Mouse (Mus musculus) effector memory CD4-positive, alpha-beta T cell, adult 7 months (primary cell): ENCODE data around the gene Olfr417. TPM values are rescaled to one million over a fixed set of nuclear protein-coding genes. Genes with fewer than 3 reads are reported as not detected.

Experiments used
- polyA plus RNA-seq: library from polyadenylated mRNA; unstranded; fragments of 100-300 nt; shearing (Covaris generic); gene quantifications from one replicate; pipeline ENCODE4 v1.2.1, GENCODE M21; 2017

Olfr417 gene
- not detected for polyA plus RNA-seq

DNA sequence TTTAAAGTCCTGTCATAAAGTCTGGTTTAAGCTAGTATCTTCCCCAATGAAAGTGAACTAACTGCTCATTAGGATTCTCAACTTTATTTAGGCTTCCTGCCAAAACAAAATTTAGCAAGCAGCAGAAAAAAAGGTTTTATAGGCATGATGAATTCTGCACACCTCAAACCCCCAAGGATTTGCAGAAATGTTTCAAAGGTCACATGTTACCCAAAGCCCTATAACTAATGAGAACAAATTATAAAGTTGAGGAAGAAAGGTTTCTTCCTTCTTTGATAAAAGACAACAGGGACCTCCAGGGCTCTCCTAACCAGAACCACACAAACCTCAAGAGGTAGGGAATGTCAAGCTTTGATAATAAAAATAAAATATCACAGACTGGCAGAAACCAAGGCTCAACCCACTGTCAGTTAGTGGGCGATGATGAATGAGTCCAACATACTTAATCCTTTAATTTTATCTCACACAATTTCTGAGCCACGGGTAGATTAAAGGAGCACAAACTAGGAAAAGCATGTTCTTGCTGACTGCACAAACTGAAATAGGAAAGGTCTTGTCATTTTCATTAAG, at the start of gene Olfr417:
TSS of gene Olfr417 (plus strand) at position 241 of the 570 bp plus-strand sequence.

DNA sequence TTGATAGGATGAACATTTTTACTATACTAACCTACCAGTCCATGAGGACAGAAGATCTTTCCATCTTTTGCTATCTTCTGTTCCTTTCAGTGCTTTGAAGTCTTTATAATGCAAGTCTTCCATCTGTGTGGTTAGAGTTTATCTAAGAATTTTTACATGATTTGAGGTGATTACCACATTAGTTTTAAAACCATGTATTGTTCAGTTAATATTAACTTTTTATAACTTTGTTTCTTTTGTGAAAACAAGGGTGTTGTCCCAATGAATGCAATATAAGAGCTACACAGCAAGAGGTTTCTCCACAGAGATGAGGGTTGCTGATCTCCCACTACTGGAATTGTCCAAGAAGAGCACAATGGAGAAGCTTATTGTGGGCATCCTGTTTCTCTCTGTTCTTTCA, 34.7 kb upstream of the Olfr417 start, which contains the start of gene Mptx1:
TSS of gene Mptx1 (plus strand) at position 301 of the 400 bp plus-strand sequence.

DNA sequence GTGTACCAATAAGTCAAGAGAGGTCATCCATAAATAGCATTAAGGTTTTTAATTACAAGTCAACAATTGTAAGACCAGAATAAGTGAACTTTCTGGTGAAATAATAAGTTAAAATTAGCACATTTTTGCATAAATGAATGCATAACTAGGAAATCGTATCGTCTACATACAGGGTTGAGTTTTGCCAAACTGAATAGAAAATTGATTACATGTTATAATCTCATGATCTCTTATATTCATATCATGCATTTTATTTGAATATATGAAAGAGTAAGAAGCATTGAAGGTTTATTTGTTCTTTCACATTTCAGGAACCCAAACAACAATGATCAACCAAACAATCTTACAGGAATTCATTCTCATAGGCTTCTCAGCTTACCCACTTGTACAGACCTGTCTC, 25.8 kb downstream of the Olfr417 start, which contains the start of gene Olfr248:
TSS of gene Olfr248 (plus strand) at position 301 of the 400 bp plus-strand sequence.

DNA sequence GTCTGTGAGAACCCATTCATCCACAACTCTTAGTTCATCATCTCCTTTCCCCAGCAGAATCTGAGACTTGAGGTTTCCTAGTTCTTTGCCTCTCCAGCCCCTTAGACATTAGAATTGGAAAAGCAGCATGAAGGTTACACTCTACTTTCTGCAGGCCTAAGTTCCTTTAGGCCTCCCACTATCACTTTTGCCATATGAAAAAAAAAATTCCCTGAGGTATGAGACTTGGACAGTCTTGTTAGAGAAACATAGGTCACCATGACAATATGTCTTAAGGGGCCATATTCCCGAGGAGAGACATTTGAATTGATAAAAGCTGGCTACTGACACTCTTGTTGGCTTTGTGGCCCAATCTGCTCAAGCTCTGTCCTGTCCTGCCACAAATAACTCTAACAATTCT, 58.8 kb downstream of the Olfr417 start, which contains the start of gene Olfr414:
TSS of gene Olfr414 (plus strand) at position 301 of the 400 bp plus-strand sequence.

Other genes starting within 250 kb of the Olfr417 start
- not detected for gene Olfr231, start 244.0 kb upstream of the Olfr417 start, polyA plus RNA-seq
- gene Olfr424, start 233.6 kb upstream of the Olfr417 start, polyA plus RNA-seq: not detected
- 0.24 TPM for gene Olfr420, start 209.5 kb upstream of the Olfr417 start, polyA plus RNA-seq
- gene Spta1, start 192.3 kb upstream of the Olfr417 start, polyA plus RNA-seq: 0.05 TPM
- gene Olfr419, start 113.1 kb upstream of the Olfr417 start, polyA plus RNA-seq: not detected
- not detected for gene Mptx1, start 34.6 kb upstream of the Olfr417 start, polyA plus RNA-seq
- gene Olfr248, start 25.9 kb downstream of the Olfr417 start, polyA plus RNA-seq: not detected
- not detected for gene Olfr414, start 58.9 kb downstream of the Olfr417 start, polyA plus RNA-seq
- not detected for gene Olfr220, start 77.0 kb downstream of the Olfr417 start, polyA plus RNA-seq
- not detected for gene Fmn2, start 136.7 kb downstream of the Olfr417 start, polyA plus RNA-seq